Mouse (Mus musculus): Measurements from ENCODE around the gene Nup214. TPM values are rescaled to one million over a fixed set of nuclear protein-coding genes. Genes with fewer than 3 reads are reported as not detected.

Nup214 gene
- polyA plus RNA-seq, 1 experiment: 29.5 TPM

DNA sequence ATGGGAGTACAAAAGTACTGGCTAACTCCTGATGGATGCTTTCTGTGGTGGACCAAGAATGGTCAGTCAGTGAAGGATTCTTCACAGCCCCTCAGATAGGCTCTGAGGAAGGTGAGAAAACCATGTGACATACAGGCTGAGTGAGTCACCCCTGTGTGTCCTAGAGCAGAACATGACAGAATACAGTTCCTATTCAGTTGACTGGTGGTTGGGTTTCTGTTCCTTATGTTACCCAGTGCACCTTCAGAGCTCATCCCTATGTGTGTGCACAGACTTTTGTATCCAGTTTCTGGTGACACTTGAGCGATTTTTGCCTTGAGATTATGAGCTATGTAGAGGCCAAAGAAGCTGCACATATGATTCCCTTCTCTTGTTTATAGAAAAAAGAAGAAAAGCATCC, 13.5 kb downstream of the Nup214 start:
- TF ChIP-seq POLR2A (IDR thresholded peaks at IDR 0.05; ENCODE audit: low read depth, low read length): no peak
- TF ChIP-seq CTCF (IDR thresholded peaks at IDR 0.05; ENCODE audit: extremely low read depth, insufficient read depth, insufficient read length, insufficient replicate concordance): no peak
- 91% methylated on average over 1 of the region's 1 CpGs for WGBS
- peaks cover 42% of the 10 kb centered on the region for H3K36me3 ChIP-seq (ENCODE audit: control insufficient read depth, insufficient read depth, low read length)
- H3K4me1 ChIP-seq (ENCODE audit: control insufficient read depth, insufficient read depth, insufficient read length): no peaks in the 10 kb centered on the region
- H3K27me3 ChIP-seq (ENCODE audit: control insufficient read depth, insufficient read depth, low read length): no peaks in the 10 kb centered on the region
- no peak for DNase-seq (ENCODE audit: low read depth in 1 of 2, low spot score in 2 of 2)
- no peak overlapping the region for H3K27ac ChIP-seq (ENCODE audit: insufficient read depth, low read length)
- H3K4me3 ChIP-seq (ENCODE audit: extremely low read depth, insufficient read depth, insufficient read length): no peak overlapping the region

DNA sequence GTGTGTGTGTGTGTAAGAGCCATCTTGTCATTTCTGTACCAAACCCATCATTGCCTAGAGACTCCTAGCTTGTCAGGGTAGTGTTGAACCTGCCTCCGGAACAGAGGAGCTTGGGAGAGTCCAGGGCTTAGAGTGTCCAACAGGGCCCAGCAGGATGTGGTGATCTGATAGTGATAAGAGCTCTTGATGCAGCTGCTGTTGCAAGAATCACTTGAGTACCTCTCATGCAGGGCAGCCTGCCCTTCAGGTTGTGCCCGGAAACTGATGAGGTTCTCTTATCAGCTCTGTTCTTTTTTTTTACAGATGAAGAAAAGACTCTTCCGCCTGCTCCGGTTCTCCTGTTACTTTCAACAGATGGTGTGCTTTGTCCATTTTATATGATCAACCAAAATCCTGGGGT, 16.7 kb downstream of the Nup214 start:
- TF ChIP-seq POLR2A (IDR thresholded peaks at IDR 0.05; ENCODE audit: low read depth, low read length) (no peak), CTCF (IDR thresholded peaks at IDR 0.05; ENCODE audit: extremely low read depth, insufficient read depth, insufficient read length, insufficient replicate concordance) (no peak)
- Histone ChIP-seq H3K4me1 (ENCODE audit: control insufficient read depth, insufficient read depth, insufficient read length) (no peaks in the 10 kb centered on the region), H3K36me3 (ENCODE audit: control insufficient read depth, insufficient read depth, low read length) (peaks cover 40% of the 10 kb centered on the region), H3K27ac (ENCODE audit: insufficient read depth, low read length) (no peak overlapping the region), H3K27me3 (ENCODE audit: control insufficient read depth, insufficient read depth, low read length) (no peaks in the 10 kb centered on the region), H3K4me3 (ENCODE audit: extremely low read depth, insufficient read depth, insufficient read length) (no peak overlapping the region)
- no peak for DNase-seq (ENCODE audit: low read depth in 1 of 2, low spot score in 2 of 2)
- 96% methylated on average over 4 of the region's 4 CpGs for WGBS

DNA sequence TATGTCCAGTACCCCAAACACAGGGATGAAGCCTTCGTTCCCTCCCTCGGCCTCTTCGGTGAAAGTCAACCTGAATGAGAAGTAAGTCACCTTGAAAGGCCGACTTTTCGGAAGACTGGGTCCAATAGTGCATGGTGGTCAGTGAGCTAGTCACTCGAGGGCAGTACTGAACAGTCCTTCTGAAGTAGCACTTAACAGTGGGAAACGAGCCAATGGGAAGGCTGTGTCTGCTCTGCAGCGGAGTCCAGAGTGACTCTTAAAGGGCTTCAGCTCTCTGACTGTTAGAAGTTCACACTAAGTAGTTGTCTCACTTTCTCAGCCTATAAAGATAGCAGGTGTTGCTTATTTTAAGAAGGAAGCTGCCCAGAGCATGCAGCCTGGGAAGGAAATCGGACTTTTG, 20.7 kb downstream of the Nup214 start:
- Histone ChIP-seq H3K4me1 (ENCODE audit: control insufficient read depth, insufficient read depth, insufficient read length) (no peaks in the 10 kb centered on the region), H3K36me3 (ENCODE audit: control insufficient read depth, insufficient read depth, low read length) (peaks cover 56% of the 10 kb centered on the region), H3K27ac (ENCODE audit: insufficient read depth, low read length) (no peak overlapping the region), H3K27me3 (ENCODE audit: control insufficient read depth, insufficient read depth, low read length) (no peaks in the 10 kb centered on the region), H3K4me3 (ENCODE audit: extremely low read depth, insufficient read depth, insufficient read length) (no peak overlapping the region)
- WGBS: 92% methylated on average over 9 of the region's 9 CpGs
- no peak for DNase-seq (ENCODE audit: low read depth in 1 of 2, low spot score in 2 of 2)
- TF ChIP-seq POLR2A (IDR thresholded peaks at IDR 0.05; ENCODE audit: low read depth, low read length) (no peak), CTCF (IDR thresholded peaks at IDR 0.05; ENCODE audit: extremely low read depth, insufficient read depth, insufficient read length, insufficient replicate concordance) (no peak)

DNA sequence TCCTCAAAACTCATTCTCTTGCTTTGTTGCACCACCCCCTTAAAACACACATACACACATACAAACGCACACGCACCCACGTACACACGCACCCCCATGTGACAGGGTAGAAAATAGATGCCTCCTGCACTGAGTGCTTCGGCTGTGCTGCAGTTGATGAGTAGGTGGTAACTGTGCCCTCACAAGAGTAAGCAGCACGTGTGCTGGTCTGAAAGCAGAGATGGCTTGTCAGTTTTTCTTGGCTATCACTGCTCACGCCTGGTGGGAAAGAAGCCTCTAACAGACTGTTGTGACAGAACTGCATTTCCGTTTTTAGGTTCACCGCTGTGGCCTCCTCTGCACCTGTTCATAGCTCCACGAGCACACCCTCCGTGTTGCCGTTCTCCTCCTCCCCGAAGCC, 21.8 kb downstream of the Nup214 start:
- TF ChIP-seq CTCF (IDR thresholded peaks at IDR 0.05; ENCODE audit: extremely low read depth, insufficient read depth, insufficient read length, insufficient replicate concordance): no peak
- TF ChIP-seq POLR2A (IDR thresholded peaks at IDR 0.05; ENCODE audit: low read depth, low read length): no peak
- Histone ChIP-seq H3K4me1 (ENCODE audit: control insufficient read depth, insufficient read depth, insufficient read length) (no peaks in the 10 kb centered on the region), H3K27me3 (ENCODE audit: control insufficient read depth, insufficient read depth, low read length) (no peaks in the 10 kb centered on the region), H3K27ac (ENCODE audit: insufficient read depth, low read length) (no peak overlapping the region), H3K4me3 (ENCODE audit: extremely low read depth, insufficient read depth, insufficient read length) (no peak overlapping the region), H3K36me3 (ENCODE audit: control insufficient read depth, insufficient read depth, low read length) (peaks cover 55% of the 10 kb centered on the region)
- DNase-seq (ENCODE audit: low read depth in 1 of 2, low spot score in 2 of 2): no peak
- WGBS: 97% methylated on average over 13 of the region's 13 CpGs

DNA sequence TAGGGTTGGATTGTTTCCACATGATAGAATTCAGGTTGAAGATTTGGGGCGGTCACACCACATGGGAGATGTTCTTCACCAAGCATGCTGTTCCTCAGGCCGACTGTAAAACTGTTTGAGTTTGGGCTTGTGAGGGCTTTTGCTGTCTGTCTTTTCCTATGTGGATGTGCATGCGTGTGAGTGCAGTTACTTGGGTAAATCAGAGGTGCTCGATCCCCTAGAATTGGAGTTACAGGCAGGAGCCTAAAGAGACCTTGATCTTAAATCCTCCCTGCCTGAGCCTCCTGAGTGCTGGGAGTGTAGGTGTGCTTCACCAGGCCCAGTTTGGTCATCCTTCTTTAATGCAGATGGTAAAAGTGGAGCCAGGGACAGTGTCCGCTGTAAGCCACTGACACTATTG, 23.3 kb downstream of the Nup214 start:
- 96% methylated on average over 5 of the region's 5 CpGs for WGBS
- Histone ChIP-seq H3K27me3 (ENCODE audit: control insufficient read depth, insufficient read depth, low read length) (no peaks in the 10 kb centered on the region), H3K4me1 (ENCODE audit: control insufficient read depth, insufficient read depth, insufficient read length) (no peaks in the 10 kb centered on the region), H3K27ac (ENCODE audit: insufficient read depth, low read length) (no peak overlapping the region), H3K36me3 (ENCODE audit: control insufficient read depth, insufficient read depth, low read length) (peaks cover 48% of the 10 kb centered on the region), H3K4me3 (ENCODE audit: extremely low read depth, insufficient read depth, insufficient read length) (no peak overlapping the region)
- no peak for DNase-seq (ENCODE audit: low read depth in 1 of 2, low spot score in 2 of 2)
- no peak for TF ChIP-seq POLR2A (IDR thresholded peaks at IDR 0.05; ENCODE audit: low read depth, low read length)
- TF ChIP-seq CTCF (IDR thresholded peaks at IDR 0.05; ENCODE audit: extremely low read depth, insufficient read depth, insufficient read length, insufficient replicate concordance): no peak

DNA sequence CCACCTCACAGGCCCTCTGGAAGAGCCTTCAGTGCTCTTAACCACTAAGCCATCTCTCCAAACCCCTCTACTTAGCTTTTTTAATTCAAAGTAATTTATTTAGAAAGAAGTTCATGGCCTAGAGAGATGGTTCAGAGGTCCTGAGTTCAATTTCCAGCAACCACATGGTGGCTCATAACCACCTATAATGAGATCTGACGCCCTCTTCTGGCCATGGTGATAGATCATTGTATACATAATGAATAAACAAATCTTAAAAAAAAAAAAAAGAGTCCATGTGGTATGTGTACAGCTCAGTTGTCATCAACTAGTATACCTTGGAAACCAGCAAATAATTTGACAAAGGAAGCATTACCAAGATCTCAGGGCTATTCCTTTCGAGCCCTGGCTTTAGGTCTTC, 24.2 kb downstream of the Nup214 start:
- no peak for TF ChIP-seq CTCF (IDR thresholded peaks at IDR 0.05; ENCODE audit: extremely low read depth, insufficient read depth, insufficient read length, insufficient replicate concordance)
- no peak for TF ChIP-seq POLR2A (IDR thresholded peaks at IDR 0.05; ENCODE audit: low read depth, low read length)
- WGBS: 78% methylated on average over 2 of the region's 2 CpGs

DNA sequence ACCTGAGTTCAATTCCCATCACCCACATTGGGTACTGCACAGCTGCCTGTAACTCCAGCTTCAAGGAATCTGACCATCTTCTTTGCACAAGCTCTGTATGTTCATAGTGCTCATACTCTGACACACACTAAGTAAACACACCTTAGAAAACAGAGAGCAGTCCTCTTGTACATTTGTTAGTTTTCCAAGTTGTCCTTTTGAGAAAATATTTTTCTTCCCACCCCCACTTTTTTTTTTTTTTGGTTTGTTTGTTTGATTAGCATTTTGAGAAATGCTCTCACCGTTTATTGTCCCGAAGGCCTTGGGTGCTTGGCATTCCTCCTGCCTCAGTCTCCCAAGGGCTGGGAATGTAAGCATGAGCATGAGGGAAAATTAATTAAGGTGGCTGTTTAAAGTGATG, 34.1 kb downstream of the Nup214 start:
- Histone ChIP-seq H3K36me3 (ENCODE audit: control insufficient read depth, insufficient read depth, low read length) (peaks cover 55% of the 10 kb centered on the region), H3K4me1 (ENCODE audit: control insufficient read depth, insufficient read depth, insufficient read length) (no peaks in the 10 kb centered on the region), H3K4me3 (ENCODE audit: extremely low read depth, insufficient read depth, insufficient read length) (no peak overlapping the region), H3K27me3 (ENCODE audit: control insufficient read depth, insufficient read depth, low read length) (no peaks in the 10 kb centered on the region), H3K27ac (ENCODE audit: insufficient read depth, low read length) (no peak overlapping the region)
- DNase-seq (ENCODE audit: low read depth in 1 of 2, low spot score in 2 of 2): no peak
- WGBS: 94% methylated on average over 2 of the region's 2 CpGs
- no peak for TF ChIP-seq POLR2A (IDR thresholded peaks at IDR 0.05; ENCODE audit: low read depth, low read length)
- no peak for TF ChIP-seq CTCF (IDR thresholded peaks at IDR 0.05; ENCODE audit: extremely low read depth, insufficient read depth, insufficient read length, insufficient replicate concordance)

More for the DNA sequence above, 24.2 kb downstream of the Nup214 start:
- Histone ChIP-seq H3K36me3 (ENCODE audit: control insufficient read depth, insufficient read depth, low read length) (peaks cover 56% of the 10 kb centered on the region), H3K4me1 (ENCODE audit: control insufficient read depth, insufficient read depth, insufficient read length) (no peaks in the 10 kb centered on the region), H3K4me3 (ENCODE audit: extremely low read depth, insufficient read depth, insufficient read length) (no peak overlapping the region), H3K27me3 (ENCODE audit: control insufficient read depth, insufficient read depth, low read length) (no peaks in the 10 kb centered on the region), H3K27ac (ENCODE audit: insufficient read depth, low read length) (no peak overlapping the region)
- no peak for DNase-seq (ENCODE audit: low read depth in 1 of 2, low spot score in 2 of 2)

Measured in spleen, adult 2 months (tissue).